Mouse (Mus musculus): ENCODE measurements around the gene Nell2. TPM values are rescaled to one million over a fixed set of nuclear protein-coding genes. Genes with fewer than 3 reads are reported as not detected.
"Not testable (repeated sequence)": the region's sequence is repeated elsewhere in the genome, so short reads cannot be mapped to it uniquely, and the experiment has no call there.

Gene Nell2
- polyA plus RNA-seq, 1 experiment from 2014 or later, result 192 TPM

DNA sequence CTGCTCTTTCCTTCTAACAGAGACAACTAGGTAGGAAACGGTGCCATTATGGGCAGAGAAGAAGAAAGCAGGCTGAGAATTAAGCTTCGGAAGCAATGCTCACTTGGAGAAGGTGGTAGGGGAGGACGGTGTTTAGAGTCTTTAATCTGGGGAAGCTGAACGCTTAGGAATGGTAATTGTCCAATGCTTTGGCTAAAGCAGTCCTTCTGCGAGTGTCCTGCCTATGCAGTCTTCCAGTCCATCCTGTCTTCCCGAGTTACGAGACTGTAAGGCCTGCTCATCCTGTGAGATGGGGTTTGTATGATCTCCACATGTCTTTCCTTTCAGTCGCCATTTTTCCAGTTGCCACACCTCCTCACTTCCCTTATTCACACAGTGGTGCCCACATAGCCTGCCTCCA lies 284.5 kb downstream of the Nell2 start:
- Histone ChIP-seq H3K4me1 (replicated peaks; ENCODE audit: control insufficient read depth, insufficient read depth, low read length) (no peaks in the 10 kb centered on the region), H3K4me3 (replicated peaks; ENCODE audit: low read length) (no peak overlapping the region), H3K27me3 (ENCODE audit: control insufficient read depth, insufficient read depth, low read length) (no peaks in the 10 kb centered on the region), H3K36me3 (replicated peaks; ENCODE audit: control insufficient read depth, insufficient read depth) (peaks cover 10% of the 10 kb centered on the region; the same call in 1 of the 2 replicates), H3K9ac (no peak overlapping the region), H3K27ac (0 out of 2 replicates have a peak overlapping the region, but pooled peaks have one; percentile 21), H3K4me2 (replicated peaks) (no peak overlapping the region), H3K9me3 (ENCODE audit: control insufficient read depth, low read length) (no peaks in the 10 kb centered on the region)
- WGBS, result 66% methylated on average over 8 of the region's 8 CpGs
- ATAC-seq (ENCODE audit: low FRiP score) (no peak), DNase-seq (ENCODE audit: low spot score) (no peak)

GRCm38 (mm10) chr15:95241161-95241560 lies 287.2 kb downstream of the Nell2 start:
- no peak overlapping the region for H3K27ac ChIP-seq
- peaks cover 18% of the 10 kb centered on the region for H3K36me3 ChIP-seq (replicated peaks; ENCODE audit: control insufficient read depth, insufficient read depth)

GRCm38 (mm10) chr15:95237021-95237420 lies 291.3 kb downstream of the Nell2 start:
- H3K27me3 ChIP-seq (ENCODE audit: control insufficient read depth, insufficient read depth, low read length); H3K9ac ChIP-seq; H3K4me3 ChIP-seq (replicated peaks; ENCODE audit: low read length); H3K9me3 ChIP-seq (ENCODE audit: control insufficient read depth, low read length); DNase-seq (ENCODE audit: low spot score); H3K4me1 ChIP-seq (replicated peaks; ENCODE audit: control insufficient read depth, insufficient read depth, low read length); H3K4me2 ChIP-seq (replicated peaks); H3K27ac ChIP-seq; ATAC-seq (ENCODE audit: low FRiP score): not testable (repeated sequence)
- WGBS, result 90% methylated on average over 2 of the region's 2 CpGs
- peaks cover 18% of the 10 kb centered on the region for H3K36me3 ChIP-seq (replicated peaks; ENCODE audit: control insufficient read depth, insufficient read depth)

More at GRCm38 (mm10) chr15:95241161-95241560, 287.2 kb downstream of the Nell2 start:
- Histone ChIP-seq H3K27me3 (ENCODE audit: control insufficient read depth, insufficient read depth, low read length) (no peaks in the 10 kb centered on the region), H3K4me3 (replicated peaks; ENCODE audit: low read length) (no peak overlapping the region), H3K9me3 (ENCODE audit: control insufficient read depth, low read length) (no peaks in the 10 kb centered on the region), H3K4me2 (replicated peaks) (no peak overlapping the region), H3K4me1 (replicated peaks; ENCODE audit: control insufficient read depth, insufficient read depth, low read length) (no peaks in the 10 kb centered on the region), H3K9ac (no peak overlapping the region)
- no peak for DNase-seq (ENCODE audit: low spot score)
- ATAC-seq (ENCODE audit: low FRiP score), result no peak
- 58% methylated on average over 3 of the region's 3 CpGs for WGBS

GRCm38 (mm10) chr15:95236509-95236908 lies 291.9 kb downstream of the Nell2 start:
- peaks cover 18% of the 10 kb centered on the region for H3K36me3 ChIP-seq (replicated peaks; ENCODE audit: control insufficient read depth, insufficient read depth)
- H3K4me2 ChIP-seq (replicated peaks), result no peak overlapping the region
- no peaks in the 10 kb centered on the region for H3K9me3 ChIP-seq (ENCODE audit: control insufficient read depth, low read length)
- H3K4me1 ChIP-seq (replicated peaks; ENCODE audit: control insufficient read depth, insufficient read depth, low read length), result no peaks in the 10 kb centered on the region
- 81% methylated on average over 3 of the region's 3 CpGs for WGBS
- no peaks in the 10 kb centered on the region for H3K27me3 ChIP-seq (ENCODE audit: control insufficient read depth, insufficient read depth, low read length)
- H3K4me3 ChIP-seq (replicated peaks; ENCODE audit: low read length), result no peak overlapping the region
- no peak for DNase-seq (ENCODE audit: low spot score)
- no peak for ATAC-seq (ENCODE audit: low FRiP score)
- no peak overlapping the region for H3K9ac ChIP-seq
- H3K27ac ChIP-seq, result no peak overlapping the region

GRCm38 (mm10) chr15:95231171-95231570 lies 297.2 kb downstream of the Nell2 start:
- DNase-seq (ENCODE audit: low spot score) (no peak), ATAC-seq (ENCODE audit: low FRiP score) (no peak)
- Histone ChIP-seq H3K4me2 (replicated peaks) (no peak overlapping the region), H3K27ac (no peak overlapping the region), H3K4me3 (replicated peaks; ENCODE audit: low read length) (no peak overlapping the region), H3K27me3 (ENCODE audit: control insufficient read depth, insufficient read depth, low read length) (no peaks in the 10 kb centered on the region), H3K36me3 (replicated peaks; ENCODE audit: control insufficient read depth, insufficient read depth) (peaks cover 20% of the 10 kb centered on the region), H3K9ac (no peak overlapping the region), H3K9me3 (ENCODE audit: control insufficient read depth, low read length) (no peaks in the 10 kb centered on the region), H3K4me1 (replicated peaks; ENCODE audit: control insufficient read depth, insufficient read depth, low read length) (no peaks in the 10 kb centered on the region)
- 90% methylated on average over 13 of the region's 13 CpGs for WGBS

GRCm38 (mm10) chr15:95216640-95217365 lies 311.6 kb downstream of the Nell2 start:
- Histone ChIP-seq H3K4me1 (replicated peaks; ENCODE audit: control insufficient read depth, insufficient read depth, low read length) (peaks cover 10% of the 10 kb centered on the region; the same call in 1 of the 2 replicates), H3K36me3 (replicated peaks; ENCODE audit: control insufficient read depth, insufficient read depth) (no peaks in the 10 kb centered on the region; the same call in 1 of the 2 replicates), H3K9ac (no peak overlapping the region), H3K4me2 (replicated peaks) (no peak overlapping the region), H3K27me3 (ENCODE audit: control insufficient read depth, insufficient read depth, low read length) (no peaks in the 10 kb centered on the region), H3K27ac (no peak overlapping the region), H3K4me3 (replicated peaks; ENCODE audit: low read length) (no peak overlapping the region), H3K9me3 (ENCODE audit: control insufficient read depth, low read length) (no peaks in the 10 kb centered on the region)
- WGBS, result 57% methylated on average over 12 of the region's 12 CpGs
- 0 out of 2 replicates have a peak, but pooled peaks have one; percentile 27 for ATAC-seq (ENCODE audit: low FRiP score)
- DNase-seq (ENCODE audit: low spot score), result no peak

GRCm38 (mm10) chr15:95210551-95210950 lies 317.8 kb downstream of the Nell2 start:
- Histone ChIP-seq H3K4me3 (replicated peaks; ENCODE audit: low read length) (no peak overlapping the region), H3K9ac (no peak overlapping the region), H3K4me1 (replicated peaks; ENCODE audit: control insufficient read depth, insufficient read depth, low read length) (no peaks in the 10 kb centered on the region), H3K4me2 (replicated peaks) (no peak overlapping the region), H3K27me3 (ENCODE audit: control insufficient read depth, insufficient read depth, low read length) (no peaks in the 10 kb centered on the region), H3K36me3 (replicated peaks; ENCODE audit: control insufficient read depth, insufficient read depth) (no peaks in the 10 kb centered on the region), H3K9me3 (ENCODE audit: control insufficient read depth, low read length) (no peaks in the 10 kb centered on the region), H3K27ac (no peak overlapping the region)
- WGBS, result 78% methylated on average over 4 of the region's 4 CpGs
- no peak for ATAC-seq (ENCODE audit: low FRiP score)
- no peak for DNase-seq (ENCODE audit: low spot score)

- H3K36me3 ChIP-seq (replicated peaks; ENCODE audit: control insufficient read depth, insufficient read depth), result no peaks in the 10 kb centered on the region
- DNase-seq (ENCODE audit: low spot score) (no peak), ATAC-seq (ENCODE audit: low FRiP score) (no peak)
- no peak overlapping the region for H3K9ac ChIP-seq
- no peak overlapping the region for H3K27ac ChIP-seq
- no peak overlapping the region for H3K4me3 ChIP-seq (replicated peaks; ENCODE audit: low read length)
- 88% methylated on average over 4 of the region's 4 CpGs for WGBS
- no peaks in the 10 kb centered on the region for H3K9me3 ChIP-seq (ENCODE audit: control insufficient read depth, low read length)
- H3K27me3 ChIP-seq (ENCODE audit: control insufficient read depth, insufficient read depth, low read length), result no peaks in the 10 kb centered on the region
- no peak overlapping the region for H3K4me2 ChIP-seq (replicated peaks)
- no peaks in the 10 kb centered on the region for H3K4me1 ChIP-seq (replicated peaks; ENCODE audit: control insufficient read depth, insufficient read depth, low read length)
Measured at GRCm38 (mm10) chr15:95209186-95209585, 319.2 kb downstream of the Nell2 start.

- Histone ChIP-seq H3K9ac (no peak overlapping the region), H3K27ac (no peak overlapping the region), H3K27me3 (ENCODE audit: control insufficient read depth, insufficient read depth, low read length) (no peaks in the 10 kb centered on the region), H3K36me3 (replicated peaks; ENCODE audit: control insufficient read depth, insufficient read depth) (no peaks in the 10 kb centered on the region), H3K4me2 (replicated peaks) (no peak overlapping the region), H3K4me1 (replicated peaks; ENCODE audit: control insufficient read depth, insufficient read depth, low read length) (no peaks in the 10 kb centered on the region), H3K4me3 (replicated peaks; ENCODE audit: low read length) (no peak overlapping the region), H3K9me3 (ENCODE audit: control insufficient read depth, low read length) (no peaks in the 10 kb centered on the region)
- 58% methylated on average over 9 of the region's 9 CpGs for WGBS
- DNase-seq (ENCODE audit: low spot score) (no peak), ATAC-seq (ENCODE audit: low FRiP score) (no peak)
Measured at GRCm38 (mm10) chr15:95193661-95194280, 334.6 kb downstream of the Nell2 start.
